ENCODE assay signal across 10 mouse cellular contexts in the genomic region with DNA sequence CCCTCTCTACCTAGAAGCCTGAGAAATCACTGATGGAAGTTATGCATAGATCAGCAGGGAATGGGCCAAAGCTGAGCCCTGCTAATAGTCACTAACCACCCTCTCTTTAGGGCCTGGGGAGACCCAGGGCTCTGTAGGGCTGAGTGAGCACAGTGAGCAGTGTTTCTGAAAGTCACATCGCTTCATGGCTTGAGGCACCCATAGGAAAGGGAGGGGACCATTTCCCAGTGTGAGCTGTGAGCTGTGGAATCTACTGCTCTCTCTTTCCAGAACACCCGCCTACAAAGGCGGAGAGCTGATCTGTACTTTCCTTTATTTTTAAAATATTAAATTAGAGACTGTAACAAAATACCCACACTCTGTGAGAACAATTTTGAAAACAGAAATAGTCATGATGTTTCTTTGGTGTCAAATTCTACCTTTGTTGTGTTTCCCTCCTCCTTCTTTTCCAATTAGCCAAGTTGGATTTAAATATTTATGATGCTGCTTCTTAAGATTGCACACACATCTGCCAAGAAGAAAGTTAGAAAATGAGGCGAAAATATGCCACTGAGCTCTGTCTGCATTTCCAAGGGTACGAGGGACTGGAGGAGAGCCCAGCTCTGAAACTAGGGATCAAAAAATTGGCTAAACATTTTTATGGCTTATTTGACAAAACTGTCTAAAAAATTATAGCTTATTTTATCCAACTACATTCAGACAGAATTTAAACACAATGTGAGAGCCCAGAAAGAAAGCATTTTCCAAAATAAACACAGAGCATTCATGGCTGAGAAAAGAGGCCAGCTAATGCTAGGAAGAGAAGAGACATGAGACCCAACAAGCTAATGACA.
A peak's percentile ranks its signal among the peaks of the same experiment; 100 is the strongest.
DNase-seq lines count a peak whose midpoint lies in the region; ATAC-seq and TF ChIP-seq lines count a peak whose summit lies in the region.
"Had no signal": no experiment of that assay in that cellular context is flagged by ENCODE, and none has a peak within 500 bp of the region (broad histone marks: within the 10 kb centered on the region; RNA-seq: fewer than 3 reads in every experiment).

No protein-coding gene starts in this region.

- H3K4me1 ChIP-seq in hindbrain, postnatal 0 days (ENCODE audit: insufficient read depth, low read length), result no peaks in the 10 kb centered on the region
- H3K4me1 ChIP-seq in hindbrain, embryonic 10.5 days (replicated peaks), result no peaks in the 10 kb centered on the region

- H3K36me3 ChIP-seq in hindbrain, postnatal 0 days (ENCODE audit: insufficient read depth, low read length), result no peaks in the 10 kb centered on the region
- no peaks in the 10 kb centered on the region for H3K36me3 ChIP-seq in hindbrain, embryonic 10.5 days
- H3K36me3 ChIP-seq: liver, embryonic 15.5 days had no signal

- DNase-seq in hindbrain, postnatal 0 days (ENCODE audit: low spot score), result no peak
- no peak for DNase-seq in hindbrain, embryonic 10.5 days (ENCODE audit: low spot score)
- DNase-seq in right cerebral cortex, adult 2 months (ENCODE audit: low spot score in 2 of 2), result peak; percentile 33 to 41
- no peak for DNase-seq in right cerebral cortex, postnatal 14 days
- DNase-seq in layer of hippocampus, adult 9-11 months, result peak; percentile 37
- no peak for DNase-seq in cerebellum, postnatal 14 days
- DNase-seq: thymus, postnatal 25 days had no signal

- no peak overlapping the region for H3K9ac ChIP-seq in hindbrain, postnatal 0 days (replicated peaks; ENCODE audit: low read length)
- H3K9ac ChIP-seq: liver, embryonic 15.5 days had no signal

- peak overlapping the region; percentile 66; the same call in 1 of the 2 replicates for H3K27ac ChIP-seq in hindbrain, postnatal 0 days
- H3K27ac ChIP-seq in hindbrain, embryonic 10.5 days, result no peak overlapping the region
- H3K27ac ChIP-seq: liver, embryonic 15.5 days had no signal

- TF ChIP-seq CTCF in hindbrain, postnatal 0 days (IDR thresholded peaks at IDR 0.05; ENCODE audit: low read depth), result no peak

- ATAC-seq in hindbrain, postnatal 0 days, result no peak
- ATAC-seq in CD4-positive, CD25-positive, alpha-beta regulatory T cell, adult 4 months, result no peak
- no peak for ATAC-seq in cerebellum, adult (ENCODE audit: insufficient number of reproducible peaks, low FRiP score, low TSS enrichment)

- H3K9me3 ChIP-seq in hindbrain, postnatal 0 days (ENCODE audit: low read length), result no peaks in the 10 kb centered on the region
- H3K9me3 ChIP-seq in hindbrain, embryonic 10.5 days, result no peaks in the 10 kb centered on the region
- H3K9me3 ChIP-seq: liver, embryonic 15.5 days had no signal

- H3K4me2 ChIP-seq in hindbrain, postnatal 0 days (ENCODE audit: low read depth, low read length), result no peak overlapping the region
- H3K4me2 ChIP-seq: liver, embryonic 15.5 days had no signal

- H3K27me3 ChIP-seq in hindbrain, postnatal 0 days (ENCODE audit: insufficient read depth, low read length), result no peaks in the 10 kb centered on the region
- H3K27me3 ChIP-seq in hindbrain, embryonic 10.5 days (ENCODE audit: insufficient read depth, poor library complexity, severe bottlenecking), result no peaks in the 10 kb centered on the region
- H3K27me3 ChIP-seq: liver, embryonic 15.5 days had no signal

- WGBS in hindbrain, postnatal 0 days, result 63% methylated on average over 5 of the region's 5 CpGs
- WGBS in hindbrain, embryonic 10.5 days, result 89% methylated on average over 5 of the region's 5 CpGs

- H3K4me3 ChIP-seq in hindbrain, postnatal 0 days (ENCODE audit: low read length), result no peak overlapping the region
- H3K4me3 ChIP-seq in hindbrain, embryonic 10.5 days, result no peak overlapping the region
- H3K4me3 ChIP-seq: liver, embryonic 15.5 days had no signal

Comparison
In these comparisons a context has a peak if more than half of its experiments do, and no peak if none do; other contexts are left out.
1. DNase-seq: peak in right cerebral cortex, adult 2 months (2 of 2) and layer of hippocampus, adult 9-11 months (single experiment); none in hindbrain, postnatal 0 days (single experiment), hindbrain, embryonic 10.5 days (single experiment), right cerebral cortex, postnatal 14 days (single experiment) and cerebellum, postnatal 14 days (0 of 2).